Mouse (Mus musculus): ENCODE data around the gene Capn9.
A peak's percentile ranks its signal among the peaks of the same experiment; 100 is the strongest.

The Capn9 gene

DNA sequence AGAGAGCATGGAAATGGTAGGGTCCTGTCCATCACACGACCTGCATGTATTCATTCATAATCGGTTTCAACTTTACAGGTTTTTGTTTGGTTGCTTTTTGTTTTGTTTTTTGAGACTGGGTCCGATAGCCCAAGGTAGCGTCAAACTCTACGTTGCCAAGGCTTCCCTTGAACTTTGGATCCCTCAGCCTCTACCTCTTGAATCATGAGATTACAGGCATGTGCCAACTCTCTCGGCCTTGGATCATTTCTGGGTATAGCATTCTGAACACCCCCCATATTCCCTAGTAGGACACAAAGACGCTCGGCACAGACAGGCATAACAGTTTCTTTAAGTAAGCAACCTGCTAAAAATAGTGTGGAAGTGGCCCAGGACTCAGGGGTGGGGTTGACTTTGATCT lies 65.7 kb downstream of the Capn9 start:
- DNase-seq (ENCODE audit: low spot score): no peak

DNA sequence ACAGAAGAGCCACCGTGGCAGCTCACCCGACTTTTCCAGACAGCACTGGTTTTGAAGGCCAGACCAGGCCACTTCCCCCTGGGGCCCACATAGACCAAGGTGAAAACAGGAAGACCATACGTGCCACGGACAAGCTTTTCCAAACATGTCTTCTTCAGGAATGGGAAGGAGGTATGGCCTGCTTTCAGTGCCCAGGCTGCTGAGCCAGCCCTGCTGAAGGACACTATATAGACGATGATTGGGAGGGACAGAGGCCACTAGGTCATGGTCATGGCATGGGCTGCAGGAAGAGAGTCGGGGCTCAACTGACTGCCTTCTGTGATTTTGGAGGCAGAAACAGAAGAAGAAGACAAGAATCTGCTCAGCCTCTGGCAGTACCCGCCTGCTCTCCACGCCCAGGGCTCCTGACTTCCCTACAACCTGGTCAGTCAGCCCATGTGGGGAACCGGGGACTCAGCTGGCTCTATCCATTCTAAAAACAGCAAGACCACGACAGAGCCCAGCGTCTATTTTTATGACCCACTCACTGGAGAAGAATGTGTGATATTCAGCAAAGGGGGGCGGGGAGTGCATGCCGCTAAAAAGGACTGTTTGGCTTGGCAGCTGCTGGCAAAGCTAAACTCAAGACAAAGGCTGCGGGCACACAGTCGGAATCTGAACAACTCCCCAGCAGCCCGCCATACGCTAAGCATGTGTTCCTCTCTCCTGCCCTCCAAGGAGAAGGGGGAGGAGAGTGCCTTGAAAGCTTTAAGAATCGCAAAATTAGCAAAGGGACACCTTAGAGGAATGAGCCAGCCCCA lies 67.8 kb downstream of the Capn9 start:
- peak; percentile 76 for DNase-seq (ENCODE audit: low spot score)

DNA sequence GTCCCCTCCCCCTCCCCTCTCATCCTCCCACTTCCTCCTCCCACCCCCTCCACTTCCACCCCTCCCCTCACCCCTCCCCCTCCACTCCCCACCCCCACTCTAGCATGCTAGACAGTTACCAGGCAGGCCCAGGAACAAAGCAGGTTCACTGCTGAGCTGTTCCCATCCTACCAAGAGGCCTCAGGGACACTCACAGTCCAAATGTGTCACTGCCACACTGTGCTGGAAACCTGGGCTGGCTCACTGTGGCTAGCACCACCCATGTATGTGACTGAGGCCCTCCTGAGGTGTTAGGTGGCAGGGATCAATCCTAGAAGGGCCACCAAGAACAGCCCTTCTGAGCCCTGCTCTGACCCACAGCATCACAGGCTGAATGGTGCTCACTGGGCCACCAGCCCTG lies 72.4 kb downstream of the Capn9 start:
- DNase-seq (ENCODE audit: low spot score): no peak

DNA sequence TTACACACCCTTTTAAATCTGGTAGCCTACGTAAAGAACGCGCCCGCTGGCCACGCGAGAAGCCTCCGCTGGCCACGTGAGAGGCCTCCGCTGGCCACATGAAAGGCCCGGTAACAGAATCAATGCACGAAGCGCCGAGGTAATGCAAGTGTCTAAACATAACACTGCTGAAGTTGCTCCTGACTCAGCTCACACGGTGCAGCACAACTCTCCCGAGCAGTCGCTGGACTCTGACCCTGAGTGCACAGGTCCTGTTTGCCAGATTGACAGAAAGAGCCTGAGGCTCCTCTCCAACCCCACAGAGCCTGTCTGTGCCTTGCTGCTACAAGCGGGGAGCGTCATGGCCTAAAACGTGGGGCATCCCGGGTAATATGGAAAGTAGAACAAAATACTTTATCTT lies 75.9 kb downstream of the Capn9 start:
- no peak for DNase-seq (ENCODE audit: low spot score)

DNA sequence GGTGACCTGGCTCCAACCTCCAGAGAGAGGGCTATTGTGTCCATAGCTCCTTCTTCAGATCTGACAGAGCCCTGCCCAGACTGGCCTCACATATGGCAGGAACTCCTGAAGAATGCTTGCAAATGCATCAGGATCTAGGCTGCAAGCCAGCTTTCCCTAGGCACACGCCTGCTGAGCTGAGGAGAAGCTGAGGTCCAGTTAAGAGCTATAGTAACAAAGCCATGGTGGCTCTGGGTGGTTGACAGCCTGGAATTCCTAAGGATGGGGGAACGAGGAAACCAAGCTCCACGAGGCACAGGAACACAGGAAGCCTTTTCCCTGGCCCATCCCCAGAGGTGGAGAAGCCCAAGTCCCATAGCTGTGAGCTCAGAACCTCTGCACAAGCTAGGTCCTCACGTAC lies 76.6 kb downstream of the Capn9 start:
- no peak for DNase-seq (ENCODE audit: low spot score)

DNA sequence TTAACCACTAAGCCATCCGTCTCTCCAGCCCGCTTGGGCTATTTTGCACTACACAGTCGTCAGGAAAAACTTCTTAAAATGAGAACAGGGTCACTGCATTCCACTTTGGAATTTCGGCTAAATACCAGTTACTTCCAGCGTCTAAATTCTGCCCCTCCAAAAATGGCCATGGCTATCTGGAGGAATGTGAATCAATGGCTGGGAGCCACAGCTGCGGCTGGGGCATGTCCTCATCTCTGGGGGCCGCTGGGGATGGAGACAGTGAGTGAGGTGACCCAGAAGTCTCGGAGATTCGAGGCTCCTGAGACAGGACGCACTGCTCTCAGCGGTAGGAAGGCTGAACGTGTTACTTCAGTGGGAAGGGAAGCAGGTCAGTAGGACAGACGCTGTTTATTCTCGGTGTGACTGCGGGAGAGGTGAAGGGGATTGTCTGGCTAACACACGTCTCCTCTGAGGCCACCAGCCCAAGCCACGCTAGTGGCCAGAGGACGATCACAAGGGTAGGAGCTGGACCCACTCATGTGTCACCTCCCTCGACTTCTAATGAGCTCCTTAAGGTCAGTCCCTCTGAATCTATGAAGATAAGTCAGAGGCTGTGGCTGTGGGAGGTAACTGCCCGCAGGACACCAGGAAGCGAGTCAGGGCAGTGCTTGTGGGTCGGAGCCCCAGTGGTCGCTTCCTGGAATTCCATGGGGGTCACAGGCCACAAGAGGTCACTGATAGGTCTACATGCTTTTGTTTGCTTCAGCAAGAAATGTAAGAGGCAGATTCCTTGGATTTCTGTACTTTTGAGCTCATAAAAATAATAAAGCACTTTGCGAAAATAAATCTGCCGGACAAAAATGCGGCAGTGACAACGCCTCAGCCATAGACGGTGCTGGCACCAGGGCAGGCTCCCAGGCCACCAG lies 77.9 kb downstream of the Capn9 start:
- no peak for DNase-seq (ENCODE audit: low spot score)

DNA sequence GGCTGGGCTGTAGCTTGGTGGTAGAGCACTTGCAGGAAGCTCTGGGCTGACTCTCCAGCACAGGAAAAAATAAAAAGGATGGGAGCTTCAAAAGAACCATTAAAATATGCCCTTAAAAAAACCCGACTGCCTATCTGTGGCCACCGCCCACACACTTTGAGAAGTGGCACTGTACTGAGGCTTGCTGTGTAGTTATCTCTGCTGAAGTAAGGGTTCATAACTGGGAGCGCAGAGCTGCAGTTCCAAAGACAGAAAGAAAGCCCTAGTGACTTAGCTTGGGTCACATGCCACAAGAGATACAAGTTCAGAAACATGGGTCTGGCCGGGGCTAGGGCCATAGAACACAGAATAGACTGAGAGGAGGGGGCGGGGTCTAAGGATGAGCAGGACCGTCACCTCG lies 82.0 kb downstream of the Capn9 start:
- DNase-seq (ENCODE audit: low spot score): no peak

DNA sequence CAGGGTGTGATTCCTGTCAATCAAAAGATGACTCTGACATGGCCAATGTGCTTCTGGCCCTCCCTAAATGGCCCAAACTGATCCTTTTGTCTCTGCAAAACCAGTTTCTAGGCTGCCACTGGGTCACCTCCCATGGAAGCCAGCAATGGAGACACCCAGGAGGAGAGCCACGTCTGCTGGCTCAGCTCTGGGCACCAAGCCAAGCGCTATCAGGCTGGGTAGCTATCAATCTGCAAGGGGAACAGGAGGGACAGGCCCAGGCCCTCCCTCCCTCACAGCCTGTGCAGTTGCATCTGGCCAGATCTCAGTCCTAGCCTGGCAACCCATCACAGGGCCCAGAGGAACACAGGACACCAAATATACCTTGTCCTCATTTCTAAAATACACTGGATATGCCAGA lies 82.5 kb downstream of the Capn9 start:
- peak; percentile 54 for DNase-seq (ENCODE audit: low spot score)

DNA sequence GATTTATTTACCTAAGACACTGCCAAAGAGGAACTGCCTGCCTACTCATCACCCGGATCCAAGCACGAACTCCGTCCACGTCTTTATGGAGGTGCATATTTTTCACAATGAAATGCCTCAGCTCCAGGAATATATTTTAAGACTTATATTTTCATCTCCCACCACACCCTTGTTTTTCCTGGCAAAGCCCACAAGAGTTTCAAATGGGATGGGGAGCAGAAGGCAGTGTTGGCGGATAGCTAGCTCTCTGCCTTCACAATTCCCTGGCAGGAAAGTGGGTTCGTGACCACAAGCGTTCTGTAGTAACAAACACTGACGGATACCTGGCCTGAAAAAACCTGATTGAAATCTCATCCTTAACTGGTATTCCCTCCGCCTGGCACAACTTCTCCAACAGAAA lies 85.9 kb downstream of the Capn9 start:
- peak; percentile 39 for DNase-seq (ENCODE audit: low spot score)

DNA sequence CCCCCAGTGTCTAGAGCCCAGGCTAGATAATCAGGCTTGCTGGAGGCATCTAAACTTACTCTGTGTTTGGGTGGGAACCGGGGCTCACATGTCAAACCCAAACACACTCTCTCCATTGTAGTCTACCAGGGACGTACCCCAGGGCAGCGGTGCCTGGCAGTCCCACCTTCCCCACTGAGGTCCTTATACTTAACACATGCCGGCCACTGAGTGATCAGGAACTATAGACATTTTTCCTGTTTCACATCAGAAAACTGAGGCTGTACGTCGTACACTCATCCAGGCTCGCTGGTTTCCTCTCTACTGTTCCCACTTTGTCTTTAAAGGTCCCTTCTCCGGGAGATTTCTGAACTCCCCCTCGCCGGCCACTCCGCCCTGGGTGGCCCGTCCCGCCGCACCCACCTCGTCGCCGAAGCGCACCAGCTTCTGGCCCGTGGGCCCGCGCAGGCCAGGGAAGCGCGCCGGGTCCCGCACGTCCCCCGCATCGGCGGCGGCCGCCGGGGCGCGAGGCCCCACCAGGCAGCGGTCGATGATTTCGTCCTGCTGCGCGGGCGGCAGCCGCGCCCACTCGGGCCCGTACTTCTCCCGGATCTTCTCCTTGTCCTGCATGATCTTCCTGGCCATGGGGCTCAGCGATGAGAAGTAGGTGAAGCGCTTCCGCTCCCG lies 86.7 kb downstream of the Capn9 start:
- DNase-seq (ENCODE audit: low spot score): no peak

DNA sequence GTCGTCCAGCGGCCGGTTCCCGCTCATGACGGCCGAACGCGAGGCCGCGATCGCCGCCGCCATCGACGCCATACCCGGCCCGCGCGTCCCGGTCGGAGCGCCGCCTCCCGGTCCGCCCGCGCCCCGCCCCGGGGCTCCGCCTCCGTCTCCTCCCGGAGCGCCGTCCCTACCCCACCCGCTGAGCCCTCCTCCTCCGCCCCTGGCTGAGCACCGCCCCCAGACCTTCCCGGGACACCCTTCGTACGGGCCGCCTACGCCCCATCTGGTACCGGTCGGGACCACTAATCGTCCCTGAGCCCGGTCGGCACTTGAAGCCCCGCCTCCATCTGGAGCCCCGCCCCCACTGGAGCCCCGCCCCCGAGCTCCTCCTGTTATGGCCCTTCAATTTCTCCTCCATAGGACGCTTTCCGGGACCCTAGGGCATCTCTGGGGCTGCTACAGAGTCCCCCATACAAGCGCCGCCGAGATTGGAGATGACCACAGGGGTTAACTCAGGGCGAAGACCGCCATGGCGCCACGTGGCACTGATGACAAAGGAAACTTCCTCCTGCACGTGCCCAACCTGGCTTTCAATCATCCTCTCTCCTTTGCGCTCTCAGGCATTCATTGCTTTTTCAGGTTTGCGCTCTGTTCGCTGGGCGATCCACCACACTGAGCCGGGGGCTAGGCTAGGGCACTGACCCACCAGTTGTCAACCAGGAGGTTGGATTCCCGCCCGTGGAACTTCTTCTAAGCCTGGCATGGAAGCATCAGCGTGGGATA lies 87.4 kb downstream of the Capn9 start, which contains the start of gene 2310022B05Rik:
TSS of gene 2310022B05Rik (minus strand) at position 258 of the 762 bp plus-strand sequence.
- peak; percentile 89 for DNase-seq (ENCODE audit: low spot score)

DNA sequence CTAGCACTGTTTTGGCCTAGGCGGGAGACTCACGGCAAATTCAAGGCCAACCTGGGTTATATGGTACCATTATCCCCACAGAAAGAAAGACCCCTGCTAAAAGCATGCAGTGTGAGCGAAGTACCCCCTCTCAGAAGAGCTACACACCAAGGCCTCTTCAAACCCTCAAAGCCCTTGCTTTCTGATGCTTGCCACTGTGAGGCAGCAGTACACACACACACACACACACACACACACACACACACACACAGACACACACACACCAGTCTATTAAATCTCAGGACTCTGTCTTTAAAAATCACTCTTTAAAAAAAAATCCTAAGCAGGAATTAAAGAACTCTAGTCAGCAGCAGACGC lies 87.9 kb downstream of the Capn9 start:
- DNase-seq (ENCODE audit: low spot score): no peak

DNA sequence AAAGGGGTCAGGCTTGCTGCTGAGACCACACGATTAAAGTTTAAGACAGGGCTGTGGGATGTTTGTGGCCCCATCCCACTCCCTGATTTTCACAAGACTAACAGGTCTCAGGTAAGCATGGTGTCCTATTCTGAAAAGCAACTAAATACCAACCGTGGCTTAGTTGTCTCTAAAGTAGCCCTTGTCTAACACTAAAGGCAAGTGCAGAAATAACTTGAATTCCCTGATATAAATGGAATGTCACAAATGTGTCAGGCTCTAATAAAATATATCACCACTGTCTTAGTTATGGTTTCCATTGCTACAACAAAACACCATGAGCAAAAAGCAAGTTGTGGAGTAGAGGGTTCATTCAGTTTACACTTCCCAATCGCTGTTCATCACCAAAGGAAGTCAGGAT lies 88.5 kb downstream of the Capn9 start:
- no peak for DNase-seq (ENCODE audit: low spot score)

Data from layer of hippocampus, adult 11-12 months (tissue).